Mouse (Mus musculus) thymus, adult 2 months (tissue): ENCODE data around the gene Ahcyl2. TPM values are rescaled to one million over a fixed set of nuclear protein-coding genes. Genes with fewer than 3 reads are reported as not detected.
A peak's percentile ranks its signal among the peaks of the same experiment; 100 is the strongest.

ENCODE experiments used
- DNase-seq: peaks from one replicate; pipeline ENCODE4 v3.0.0; 2021
- H3K27ac ChIP-seq: fragments of 200-500 bp; 2 replicates; pipeline ENCODE4 v1.5.1; 2012; ENCODE audit warnings: low read length, control low read depth; ENCODE audit not compliant: control insufficient read depth, insufficient read depth
- H3K27me3 ChIP-seq: fragments of 200-500 bp; 2 replicates; pipeline ENCODE4 v1.6.1; 2012; ENCODE audit warnings: mild to moderate bottlenecking, low read length, moderate library complexity, mixed read lengths; ENCODE audit not compliant: control insufficient read depth, insufficient read depth
- H3K36me3 ChIP-seq: fragments of 200-500 bp; 2 replicates; pipeline ENCODE4 v1.6.1; 2012; ENCODE audit warnings: mild to moderate bottlenecking, low read length, moderate library complexity; ENCODE audit not compliant: control insufficient read depth, insufficient read depth
- H3K4me1 ChIP-seq: fragments of 200-500 bp; replicated peaks from 2 replicates; pipeline ENCODE4 v1.6.1; 2012; ENCODE audit warnings: low read length; ENCODE audit not compliant: control insufficient read depth, insufficient read depth
- H3K4me3 ChIP-seq: fragments of 200-500 bp; 2 replicates; pipeline ENCODE4 v1.5.1; 2012; ENCODE audit warnings: mild to moderate bottlenecking, low read length, control low read depth, moderate library complexity; ENCODE audit not compliant: control insufficient read depth, insufficient read depth
- CTCF ChIP-seq: fragments of 200-500 bp; IDR thresholded peaks from 2 replicates; pipeline ENCODE4 v1.5.1; 2012; ENCODE audit warnings: mild to moderate bottlenecking, control low read depth, low read length, moderate library complexity, borderline replicate concordance; ENCODE audit not compliant: control insufficient read depth, poor library complexity, insufficient read depth; ENCODE audit errors: extremely low read depth
- POLR2A ChIP-seq: fragments of 200-500 bp; IDR thresholded peaks from 2 replicates; pipeline ENCODE4 v1.6.1; 2012; ENCODE audit warnings: mild to moderate bottlenecking, low read length, control low read depth, moderate library complexity; ENCODE audit not compliant: control insufficient read depth, poor library complexity, insufficient read depth; ENCODE audit errors: extremely low read depth
- WGBS: fragments of 180-500 bp; shearing (Covaris S2); methylation state at CpG from one replicate; pipeline ENCODE4 v1.1.7; 2018; 5-methylcytosine and 5-hydroxymethylcytosine counted together
- polyA plus RNA-seq: library from polyadenylated mRNA; depleted of rRNA; stranded (reverse); fragments of >200 nt; gene quantifications from 2 replicates; pipeline ENCODE4 v1.2.3, GENCODE M21; 2012; rRNA removed

Ahcyl2 gene
- 35.3 and 44.1 TPM in 2 replicates for polyA plus RNA-seq

- Histone ChIP-seq H3K36me3 (no peaks in the 10 kb centered on the region), H3K4me1 (0 out of 2 replicates have a peak, but pooled peaks cover 2% of the 10 kb centered on the region), H3K27me3 (no peaks in the 10 kb centered on the region), H3K4me3 (peak within 1 kb of the TSS; percentile 70), H3K27ac (peak within 1 kb of the TSS; percentile 21)
- WGBS: under 1% methylated on average over 59 of the region's 61 CpGs
- peak; percentile 95 for DNase-seq
- TF ChIP-seq CTCF: no peak; the same call in 1 of the 2 replicates
- TF ChIP-seq POLR2A: peak; percentile 69; the same call in 1 of the 2 replicates
Observed at GRCm38 (mm10) chr6:29767813-29768660, at the start of gene Ahcyl2. TSS of gene Ahcyl2 (plus strand) at chr6:29768011.

DNA sequence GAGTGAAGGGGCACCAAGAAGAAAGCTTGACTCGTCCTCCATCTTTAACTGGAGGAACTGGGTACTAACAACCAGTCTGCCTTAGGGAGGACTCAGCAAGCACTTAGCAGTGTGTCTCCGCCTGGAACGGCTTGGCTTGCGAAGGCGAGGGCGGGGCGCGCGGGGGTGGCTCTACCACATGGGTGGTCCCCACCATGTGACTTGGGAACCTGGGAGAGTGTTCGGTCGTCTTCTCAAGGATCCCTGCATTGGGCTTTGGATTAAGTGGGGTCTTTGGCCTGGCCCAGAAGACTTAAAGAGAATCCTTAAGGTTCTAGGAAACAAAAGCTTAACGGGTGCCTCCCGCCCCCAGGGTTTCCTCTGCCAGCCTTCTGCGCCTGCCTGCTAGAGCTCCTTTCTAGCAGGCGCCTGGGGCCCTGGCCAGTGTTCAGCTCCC lies 48.9 kb upstream of the Ahcyl2 start:
- no peak for TF ChIP-seq POLR2A
- TF ChIP-seq CTCF: no peak
- H3K4me3 ChIP-seq: peak overlapping the region; percentile 45
- 22% methylated on average over 15 of the region's 15 CpGs for WGBS
- H3K4me1 ChIP-seq: peaks cover 15% of the 10 kb centered on the region
- DNase-seq: peak; percentile 59
- no peak overlapping the region for H3K27ac ChIP-seq
- H3K27me3 ChIP-seq: no peaks in the 10 kb centered on the region
- H3K36me3 ChIP-seq: no peaks in the 10 kb centered on the region

DNA sequence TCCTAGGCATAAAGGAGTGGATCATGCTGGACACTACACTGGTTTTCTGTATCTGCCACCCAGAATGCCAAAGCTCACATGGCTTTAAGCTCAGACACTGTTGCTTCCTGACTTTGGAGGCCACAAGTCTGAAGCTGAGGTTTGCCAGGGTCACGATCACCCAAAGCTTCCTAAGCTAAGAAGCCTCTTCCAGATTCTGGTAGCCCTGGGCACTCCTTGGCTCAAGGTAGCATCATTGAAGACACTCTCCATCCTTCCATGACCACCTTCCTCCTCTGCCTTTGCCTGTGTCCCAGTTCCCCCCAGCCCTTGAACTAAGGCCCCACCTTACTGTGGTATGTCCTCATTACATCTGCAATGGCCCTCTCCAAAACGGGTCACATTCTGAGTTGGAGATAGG lies 45.9 kb upstream of the Ahcyl2 start:
- no peaks in the 10 kb centered on the region for H3K27me3 ChIP-seq
- peaks cover 10% of the 10 kb centered on the region for H3K4me1 ChIP-seq
- TF ChIP-seq CTCF (no peak), POLR2A (no peak)
- H3K4me3 ChIP-seq: no peak overlapping the region
- WGBS: 76% methylated on average over 2 of the region's 2 CpGs
- H3K36me3 ChIP-seq: no peaks in the 10 kb centered on the region
- no peak overlapping the region for H3K27ac ChIP-seq
- DNase-seq: no peak

DNA sequence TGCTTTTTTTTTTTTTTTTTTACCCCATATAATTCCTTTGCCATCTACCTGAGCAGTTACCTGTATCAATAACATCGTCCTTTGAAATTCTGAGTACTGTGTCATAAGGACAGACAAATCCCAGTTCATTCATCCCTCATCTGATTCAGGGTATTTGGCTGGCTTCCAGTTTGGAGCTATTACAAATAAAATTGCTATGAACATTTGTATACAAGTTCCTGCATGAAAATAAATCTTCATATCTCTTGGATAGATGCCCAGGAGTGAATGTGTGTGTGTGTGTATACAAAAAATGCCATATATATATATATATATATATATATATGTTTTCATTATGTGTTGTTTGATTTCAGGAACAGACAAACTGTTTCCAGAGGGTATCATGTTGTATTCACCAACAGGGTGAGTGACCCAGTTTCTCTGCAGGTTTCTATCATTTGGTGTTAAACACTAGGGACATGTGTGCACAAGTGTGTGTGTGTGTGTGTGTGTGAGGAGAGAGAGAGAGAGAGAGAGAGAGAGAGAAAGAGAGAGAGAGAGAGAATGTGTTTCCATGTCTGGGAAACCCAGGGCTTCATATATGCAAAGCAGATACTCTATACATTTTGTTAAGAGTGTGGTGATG lies 41.1 kb upstream of the Ahcyl2 start:
- TF ChIP-seq POLR2A (no peak), CTCF (no peak)
- Histone ChIP-seq H3K4me3 (no peak overlapping the region), H3K36me3 (no peaks in the 10 kb centered on the region), H3K27me3 (no peaks in the 10 kb centered on the region), H3K27ac (no peak overlapping the region), H3K4me1 (no peaks in the 10 kb centered on the region)
- 82% methylated on average over 1 of the region's 1 CpGs for WGBS
- no peak for DNase-seq

DNA sequence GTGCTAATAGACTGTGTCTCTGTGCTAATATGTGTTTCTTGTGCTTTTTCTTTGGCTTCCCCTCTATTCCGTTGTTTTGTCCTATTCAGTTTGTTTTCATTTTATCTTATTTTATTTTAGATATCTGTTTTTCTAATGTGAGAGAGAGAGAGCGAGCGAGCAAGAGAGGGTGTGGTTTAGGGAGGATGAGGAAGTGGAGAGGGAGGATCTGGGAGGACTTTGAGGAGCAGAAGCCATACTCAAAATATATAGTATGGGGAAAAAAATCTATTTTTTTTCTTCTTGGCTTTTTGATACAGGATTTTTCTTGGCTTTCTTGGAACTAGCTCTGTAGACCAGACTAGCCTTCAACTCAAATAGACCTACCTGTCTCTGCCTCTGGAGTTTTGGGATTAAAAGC lies 39.8 kb upstream of the Ahcyl2 start:
- WGBS: 89% methylated on average over 3 of the region's 3 CpGs
- no peak overlapping the region for H3K4me3 ChIP-seq
- TF ChIP-seq POLR2A (no peak), CTCF (no peak)
- H3K36me3 ChIP-seq: no peaks in the 10 kb centered on the region
- no peaks in the 10 kb centered on the region for H3K4me1 ChIP-seq
- no peak for DNase-seq
- no peak overlapping the region for H3K27ac ChIP-seq
- H3K27me3 ChIP-seq: no peaks in the 10 kb centered on the region

DNA sequence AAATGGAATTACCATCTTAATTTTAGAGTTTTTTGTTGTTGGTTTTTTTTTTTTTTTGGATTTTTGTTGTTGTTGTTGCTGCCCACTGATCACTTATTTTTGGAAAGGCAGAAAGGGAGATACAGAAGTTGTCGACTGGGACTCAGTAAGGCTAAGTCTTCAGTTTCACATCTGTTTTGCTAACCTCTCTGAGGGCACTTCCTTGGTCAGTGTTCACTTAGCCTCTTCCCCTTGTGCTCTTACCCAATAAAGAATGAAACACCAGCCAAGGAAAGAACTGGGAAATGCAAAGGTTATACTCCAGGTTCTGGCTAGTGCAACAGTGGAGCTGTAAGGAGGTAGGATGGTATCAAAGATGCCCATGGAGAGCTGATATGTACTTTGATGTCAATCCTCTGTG lies 38.3 kb upstream of the Ahcyl2 start:
- no peaks in the 10 kb centered on the region for H3K27me3 ChIP-seq
- no peak overlapping the region for H3K4me3 ChIP-seq
- WGBS: 71% methylated on average over 1 of the region's 1 CpGs
- H3K36me3 ChIP-seq: no peaks in the 10 kb centered on the region
- no peak for TF ChIP-seq CTCF
- TF ChIP-seq POLR2A: no peak
- no peak overlapping the region for H3K27ac ChIP-seq
- no peak for DNase-seq
- no peaks in the 10 kb centered on the region for H3K4me1 ChIP-seq

GRCm38 (mm10) chr6:29735336-29735688 lies 32.5 kb upstream of the Ahcyl2 start, which contains the start of gene Smo:
TSS of gene Smo (plus strand) at chr6:29735503.
- no peaks in the 10 kb centered on the region for H3K27me3 ChIP-seq
- WGBS: under 1% methylated on average over 28 of the region's 30 CpGs
- H3K4me3 ChIP-seq: peak within 1 kb of the TSS; percentile 67
- DNase-seq: peak; percentile 75
- peaks cover 20% of the 10 kb centered on the region for H3K4me1 ChIP-seq
- TF ChIP-seq POLR2A (0 out of 2 replicates have a peak, but pooled peaks have one; percentile 38), CTCF (no peak)
- H3K27ac ChIP-seq: no peak within 1 kb of the TSS
- no peaks in the 10 kb centered on the region for H3K36me3 ChIP-seq
